Mouse (Mus musculus): ENCODE data around the gene Vmn2r62.
"Not testable (repeated sequence)": the region's sequence is repeated elsewhere in the genome, so short reads cannot be mapped to it uniquely, and the experiment has no call there.

DNA sequence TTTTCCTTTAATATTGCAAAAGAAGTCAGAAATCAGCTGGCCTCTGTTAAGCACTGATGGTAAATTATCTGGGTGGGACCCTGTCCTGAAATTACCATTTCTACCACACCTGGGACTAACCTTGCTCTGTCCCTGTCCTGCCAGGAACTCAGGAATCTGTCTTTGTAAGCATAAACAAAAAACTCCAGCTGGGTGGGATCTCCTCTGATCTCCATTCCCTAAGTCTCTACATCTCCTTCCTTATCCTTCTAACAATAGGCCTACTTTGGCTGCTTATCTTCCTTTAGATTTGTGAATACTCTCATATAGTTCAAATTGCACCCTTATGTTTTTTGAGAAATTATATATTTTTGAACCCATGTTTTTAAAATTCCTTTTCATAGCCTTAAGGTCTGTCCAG is 45.0 kb upstream of the Vmn2r62 start:
- TF ChIP-seq POLR2A (IDR thresholded peaks at IDR 0.05; ENCODE audit: borderline replicate concordance, extremely low read depth, insufficient read depth, insufficient read length, poor library complexity, severe bottlenecking); CTCF (IDR thresholded peaks at IDR 0.05; ENCODE audit: borderline replicate concordance, extremely low read depth, insufficient read depth, insufficient read length): not testable (repeated sequence)
